Mouse (Mus musculus) lung, postnatal 0 days (tissue): ENCODE measurements at regions not wholly inside any gene's neighbourhood (a gene's known extent, or its start where the extent isn't known, plus 50 kb on each side); places are given as distances from the start of the nearest gene placed in this dataset.

Source experiments
- CTCF ChIP-seq: IDR thresholded peaks from 2 replicates; pipeline ENCODE4 v1.5.1; 2016; ENCODE audit warnings: antibody characterized with exemption, mild to moderate bottlenecking
- EP300 ChIP-seq: IDR thresholded peaks from 2 replicates; pipeline ENCODE4 v1.6.1; 2016; ENCODE audit warnings: antibody characterized with exemption, mild to moderate bottlenecking, control low read depth

- no peak for TF ChIP-seq EP300
- no peak for TF ChIP-seq CTCF
Observed at GRCm38 (mm10) chr2:55822726-55823125, 387.0 kb downstream of the Kcnj3 start.
